8 mouse cellular contexts compared by ENCODE assay signal in the genomic region with DNA sequence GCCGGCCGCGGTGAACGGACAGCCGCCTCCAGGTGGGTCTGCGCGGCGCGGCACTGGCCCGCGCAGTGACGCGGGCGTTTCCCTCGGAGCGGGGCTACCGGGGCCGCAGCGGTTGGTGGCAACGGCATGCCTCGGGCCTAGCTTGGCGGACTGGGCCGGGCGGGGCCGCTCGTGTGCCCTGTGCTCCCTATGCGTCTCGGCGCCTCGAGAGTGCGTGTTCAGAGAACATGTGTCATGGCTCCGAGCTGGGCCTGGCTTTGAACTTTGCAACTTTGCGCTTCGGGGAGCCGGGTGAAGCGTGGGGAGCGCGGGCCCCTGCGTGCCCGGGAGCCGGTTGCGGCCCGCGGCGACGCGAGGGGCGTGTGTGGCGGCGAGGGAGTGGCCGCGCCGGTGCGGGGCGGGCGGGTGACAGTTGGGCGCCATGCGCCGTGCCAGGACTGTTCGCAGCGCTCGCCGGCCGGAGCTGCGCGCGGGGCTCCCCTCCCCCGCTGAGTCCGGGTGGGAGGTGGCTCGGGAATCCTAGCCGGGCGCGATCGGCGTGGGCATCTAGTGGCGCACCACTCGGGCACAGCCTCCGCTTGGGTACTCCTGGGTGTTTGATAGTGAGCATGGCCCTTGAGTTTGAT. TPM values are rescaled to one million over a fixed set of nuclear protein-coding genes. Genes with fewer than 3 reads are reported as not detected.
A peak's percentile ranks its signal among the peaks of the same experiment; 100 is the strongest.
DNase-seq lines count a peak whose midpoint lies in the region; TF ChIP-seq lines count a peak whose summit lies in the region.

No protein-coding gene starts in this region.

- peaks cover 11% of the 10 kb centered on the region for H3K4me1 ChIP-seq in thymus, adult 2 months (replicated peaks; ENCODE audit: control insufficient read depth, insufficient read depth, low read length)

- H3K27ac ChIP-seq in thymus, adult 2 months (ENCODE audit: control insufficient read depth, insufficient read depth, low read length): peak overlapping the region; percentile 82

- no peaks in the 10 kb centered on the region for H3K27me3 ChIP-seq in thymus, adult 2 months (ENCODE audit: control insufficient read depth, insufficient read depth, low read length)

- peak; percentile 76 for DNase-seq in MN1 (ENCODE audit: low spot score)
- peak; percentile 61 for DNase-seq in cerebellum, adult 8-10 months
- peak; percentile 13 for DNase-seq in forelimb bud, embryonic 11.5 days (ENCODE audit: low read depth, low spot score)
- DNase-seq in heart, postnatal 4 days: peak; percentile 77
- peak; percentile 63 for DNase-seq in layer of hippocampus, adult 9-11 months
- DNase-seq in lung, postnatal 10 days: peak; percentile 76
- peak; percentile 51 for DNase-seq in ovary, adult 18-20 months (ENCODE audit: low spot score)
- peak; percentile 66 for DNase-seq in thymus, adult 2 months

- peak; percentile 40; the same call in 1 of the 2 replicates for TF ChIP-seq CTCF in thymus, adult 2 months (IDR thresholded peaks at IDR 0.05; ENCODE audit: borderline replicate concordance, control insufficient read depth, extremely low read depth, insufficient read depth, low read length, poor library complexity)

- no peaks in the 10 kb centered on the region for H3K36me3 ChIP-seq in thymus, adult 2 months (ENCODE audit: control insufficient read depth, insufficient read depth, low read length)

- 0 out of 2 replicates have a peak, but pooled peaks have one; percentile 4 for TF ChIP-seq POLR2A in thymus, adult 2 months (IDR thresholded peaks at IDR 0.05; ENCODE audit: control insufficient read depth, extremely low read depth, insufficient read depth, low read length, poor library complexity)

- H3K4me3 ChIP-seq in thymus, adult 2 months (ENCODE audit: control insufficient read depth, insufficient read depth, low read length): peak overlapping the region; percentile 92

- under 1% methylated on average over 78 of the region's 78 CpGs for WGBS in thymus, adult 2 months

RNA-seq across cellular contexts. Expression of a gene that starts 0.8 kb away (rescaled TPM):
- 10 to 100 TPM; 69.6 to 69.9 TPM for total RNA-seq in heart, postnatal 4 days (2021)
- polyA plus RNA-seq in thymus, adult 2 months (2012; rRNA removed): 54.4 and 64.4 TPM in 2 replicates

Comparison
In these comparisons a context has a peak if more than half of its experiments do, and no peak if none do; other contexts are left out.
1. Peak in every context shown above with its lines: DNase-seq, H3K4me3 ChIP-seq and H3K27ac ChIP-seq.
2. DNase-seq: peak in every context shown above with its lines; median percentile 77 in heart, postnatal 4 days; 76 in MN1; 76 in lung, postnatal 10 days; 66 in thymus, adult 2 months; 63 in layer of hippocampus, adult 9-11 months; 61 in cerebellum, adult 8-10 months; 51 in ovary, adult 18-20 months; 13 in forelimb bud, embryonic 11.5 days.